Mouse (Mus musculus): Measurements from ENCODE around the gene Tmprss13.

Gene Tmprss13

GRCm38 (mm10) chr9:45343066-45343465 is 24.2 kb downstream of the Tmprss13 start:
- DNase-seq: no peak

DNA sequence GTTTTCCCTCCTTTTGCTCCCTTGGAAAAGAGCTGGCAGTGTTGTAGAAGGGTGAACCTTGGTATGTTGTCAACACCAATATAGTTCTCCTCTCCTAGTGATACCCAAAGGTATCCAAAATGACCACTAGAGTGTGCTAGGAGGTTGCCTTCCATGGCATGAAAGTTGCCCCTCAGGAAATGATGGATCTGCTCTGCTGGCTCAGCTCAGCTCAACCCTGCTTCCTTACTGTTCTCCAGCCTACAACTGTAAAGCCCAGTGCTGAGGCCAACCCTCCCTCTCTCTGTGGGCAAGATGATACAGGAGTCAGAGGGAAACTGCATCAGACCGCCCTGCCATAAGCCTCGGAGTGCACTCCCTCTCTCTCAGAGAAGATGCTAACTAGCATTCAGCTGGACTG is 26.6 kb downstream of the Tmprss13 start:
- no peak for DNase-seq

- DNase-seq: peak; percentile 35
These were observed 27.4 kb downstream of the Tmprss13 start for GRCm38 (mm10) chr9:45346276-45346675.

- DNase-seq: no peak
These were observed 29.7 kb downstream of the Tmprss13 start for GRCm38 (mm10) chr9:45348560-45348959.

- no peak for DNase-seq
These were observed 30.3 kb downstream of the Tmprss13 start for GRCm38 (mm10) chr9:45349181-45349580.

- DNase-seq: no peak
These were observed 31.0 kb downstream of the Tmprss13 start for GRCm38 (mm10) chr9:45349851-45350250.

GRCm38 (mm10) chr9:45355192-45355591 is 36.3 kb downstream of the Tmprss13 start:
- DNase-seq: no peak

GRCm38 (mm10) chr9:45358356-45358755 is 39.5 kb downstream of the Tmprss13 start:
- DNase-seq: no peak

GRCm38 (mm10) chr9:45362051-45362461 is 43.2 kb downstream of the Tmprss13 start:
- DNase-seq: no peak

DNA sequence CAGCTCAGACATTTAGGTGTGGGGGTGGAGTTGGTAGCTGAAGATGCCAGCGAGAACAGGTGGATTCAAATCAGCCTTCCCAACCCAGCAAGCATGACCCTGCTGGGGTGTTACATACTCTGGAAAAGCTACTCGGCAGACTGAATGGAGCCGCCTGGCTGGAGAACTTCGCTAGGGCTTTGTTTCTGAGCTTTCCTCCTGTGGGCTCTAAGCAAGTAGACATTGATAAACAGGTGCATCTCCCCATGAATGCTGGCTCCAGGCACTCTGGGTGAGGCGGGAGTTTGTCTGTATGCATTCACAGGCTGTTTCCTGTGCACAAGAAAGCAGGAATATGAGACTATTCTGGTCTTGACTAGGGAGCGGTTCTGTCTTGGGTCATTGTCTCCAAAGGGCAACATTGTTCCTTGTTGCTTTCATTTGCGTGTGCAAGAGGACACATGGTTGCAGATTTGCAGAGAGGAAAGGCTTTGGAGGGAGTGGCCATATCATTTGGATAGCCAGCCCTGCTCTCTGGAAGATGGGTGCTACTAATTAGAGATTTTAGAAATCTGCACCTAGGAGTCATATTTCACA is 44.8 kb downstream of the Tmprss13 start:
- no peak for DNase-seq

DNA sequence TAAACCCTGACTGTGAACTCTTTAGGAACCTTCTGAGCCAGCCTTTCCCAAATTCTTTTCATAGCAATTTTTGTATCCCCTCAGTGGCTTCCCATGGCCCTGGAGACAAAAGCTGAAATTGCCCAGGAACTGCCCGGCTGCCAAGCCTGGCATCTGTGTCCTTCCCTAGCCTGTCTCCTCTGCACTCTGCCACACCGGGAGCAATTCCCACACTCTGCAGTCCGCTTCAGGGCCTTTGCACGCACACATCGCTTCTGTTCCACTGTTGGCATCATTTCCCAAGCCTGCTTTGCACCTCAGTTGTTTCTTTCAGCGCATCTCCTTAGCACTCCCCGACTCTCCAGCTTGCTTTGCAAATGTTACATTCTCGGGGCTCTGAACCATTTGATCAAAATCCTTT is 48.8 kb downstream of the Tmprss13 start:
- DNase-seq: no peak

GRCm38 (mm10) chr9:45368341-45368901 is 49.5 kb downstream of the Tmprss13 start:
- DNase-seq: no peak

DNA sequence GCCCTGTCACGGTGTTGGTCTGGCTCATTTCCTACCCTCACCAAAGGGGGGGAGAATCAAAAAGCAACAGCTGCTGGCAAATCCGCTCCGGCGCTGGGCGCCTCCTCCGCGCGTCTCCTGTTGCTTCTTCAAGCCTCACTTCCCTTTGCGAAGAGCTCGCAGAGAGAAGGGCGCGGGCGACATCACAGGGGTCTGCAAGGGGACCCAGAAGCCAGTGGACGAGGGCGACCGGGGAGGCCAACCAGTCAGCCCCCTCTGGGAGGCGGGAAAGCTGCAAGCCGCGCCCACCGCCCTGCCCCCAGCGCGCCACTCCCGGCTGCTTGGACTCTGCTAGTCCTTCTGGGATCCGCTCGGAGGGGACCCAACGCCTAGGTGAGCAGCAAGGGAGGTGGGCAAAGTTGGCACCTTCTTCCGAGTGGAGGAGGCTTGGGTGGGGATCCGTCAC is 51.2 kb downstream of the Tmprss13 start, which contains the start of gene Fxyd6:
Gene Fxyd6 (plus strand): TSS at position 69 of the 445 bp plus-strand sequence.
- no peak for DNase-seq

GRCm38 (mm10) chr9:45370616-45371336 is 51.9 kb downstream of the Tmprss13 start:
- DNase-seq: no peak

GRCm38 (mm10) chr9:45371337-45371707 is 52.4 kb downstream of the Tmprss13 start:
- DNase-seq: no peak

DNA sequence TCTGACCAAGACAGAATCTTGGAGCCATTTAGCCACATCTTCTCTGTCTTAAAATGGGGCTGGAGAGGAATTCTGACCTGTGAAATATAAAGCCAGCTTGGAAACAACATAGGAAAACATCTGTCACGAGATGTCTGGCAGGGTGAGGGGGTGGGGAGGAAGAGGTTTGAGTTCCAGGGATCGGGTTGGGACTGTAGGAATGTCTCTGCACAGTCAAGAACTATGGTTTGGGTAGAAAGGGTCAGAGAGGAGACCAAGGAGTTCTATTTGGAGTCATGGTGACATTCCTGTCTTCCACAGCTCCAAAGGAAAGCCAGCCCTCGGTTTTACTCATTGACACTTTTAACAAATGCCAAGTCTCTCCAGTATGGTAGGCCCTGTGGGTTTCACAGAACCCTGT is 55.0 kb downstream of the Tmprss13 start:
- no peak for DNase-seq

GRCm38 (mm10) chr9:45374988-45375502 is 56.1 kb downstream of the Tmprss13 start:
- no peak for DNase-seq

DNA sequence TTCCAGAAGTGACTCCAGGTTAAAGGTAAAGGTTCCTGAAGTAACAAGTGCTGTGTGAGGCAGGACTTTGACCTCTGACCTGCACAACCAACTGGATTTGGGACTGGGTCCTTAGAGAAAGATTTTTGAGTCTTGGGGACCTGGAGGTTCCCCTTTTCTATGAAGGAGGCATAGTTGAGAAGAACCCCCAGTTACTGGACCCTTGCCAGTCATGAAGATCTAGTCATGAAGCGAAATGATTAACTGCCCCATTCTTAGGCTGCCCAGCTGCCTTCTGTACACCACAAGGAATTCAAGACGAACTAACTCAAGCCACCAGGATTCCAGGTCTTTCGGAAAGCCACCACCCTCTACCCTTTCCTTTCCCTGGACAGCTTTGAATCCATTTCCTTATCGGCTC is 57.5 kb downstream of the Tmprss13 start:
- DNase-seq: no peak

DNA sequence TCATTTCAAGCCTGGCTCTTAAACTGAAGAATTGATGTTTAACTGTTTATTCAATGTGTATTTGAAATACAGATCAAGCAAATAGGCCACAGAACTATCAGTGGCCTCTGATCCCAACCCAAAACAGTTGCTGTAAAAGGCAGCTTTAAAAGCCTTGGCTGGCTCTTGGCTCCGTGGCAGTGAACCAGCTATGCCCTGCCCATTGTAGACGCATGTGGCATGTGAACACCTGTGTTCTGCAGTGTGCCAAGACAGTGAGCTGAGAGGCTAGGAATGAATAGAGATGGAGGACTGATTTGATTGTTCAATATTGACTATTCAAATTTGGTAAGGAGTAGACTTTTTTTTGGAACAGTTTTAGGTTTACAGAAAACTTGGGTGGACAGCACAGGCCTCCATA is 58.0 kb downstream of the Tmprss13 start:
- no peak for DNase-seq

GRCm38 (mm10) chr9:45380411-45381251 is 61.7 kb downstream of the Tmprss13 start:
- no peak for DNase-seq

- peak; percentile 37 for DNase-seq
These were observed 63.4 kb downstream of the Tmprss13 start for GRCm38 (mm10) chr9:45382336-45382735.

DNA sequence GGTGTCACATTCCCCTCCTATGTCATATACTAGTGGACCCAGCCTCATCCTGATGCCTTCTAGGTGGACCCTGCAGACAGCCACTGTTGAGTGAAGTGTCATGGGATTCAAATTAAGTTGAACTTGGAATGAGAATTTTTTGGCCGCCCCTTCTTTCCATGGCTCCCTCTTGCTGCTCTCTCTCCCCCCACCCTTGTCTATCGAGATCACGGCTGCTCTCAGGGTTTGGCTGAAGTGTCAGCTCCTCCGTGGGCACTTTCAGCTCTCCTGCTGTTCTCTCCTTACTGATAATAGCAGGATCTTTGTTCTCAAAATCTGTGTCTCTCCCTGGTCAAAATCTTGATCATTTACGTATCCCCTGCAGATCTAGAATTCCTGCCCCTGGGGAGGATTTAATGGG is 63.9 kb downstream of the Tmprss13 start:
- no peak for DNase-seq

- no peak for DNase-seq
These were observed 65.0 kb downstream of the Tmprss13 start for GRCm38 (mm10) chr9:45383883-45384282.

All from layer of hippocampus, adult 9-11 months (tissue).